Mouse (Mus musculus): ENCODE results near the gene Dnaaf5. TPM values are rescaled to one million over a fixed set of nuclear protein-coding genes. Genes with fewer than 3 reads are reported as not detected.
A peak's percentile ranks its signal among the peaks of the same experiment; 100 is the strongest.

The Dnaaf5 gene
- polyA plus RNA-seq, 1 experiment from 2014 or later: 5.0 TPM

- Histone ChIP-seq H3K4me3 (peak overlapping the region; percentile 59), H3K4me1 (replicated peaks) (peaks cover 7% of the 10 kb centered on the region; the same call in 1 of the 2 replicates), H3K27me3 (peaks cover 16% of the 10 kb centered on the region), H3K36me3 (no peaks in the 10 kb centered on the region), H3K4me2 (peak overlapping the region; percentile 95), H3K9ac (no peak overlapping the region), H3K27ac (no peak overlapping the region), H3K9me3 (replicated peaks) (no peaks in the 10 kb centered on the region)
- 45% methylated on average over 12 of the region's 12 CpGs for WGBS
- ATAC-seq (replicated peaks; ENCODE audit: insufficient number of reproducible peaks, insufficient read depth, low FRiP score, low read depth): no peak
Observed at GRCm38 (mm10) chr5:139128476-139129065, 21.5 kb upstream of the Dnaaf5 start.

- no peak overlapping the region for H3K27ac ChIP-seq
- H3K4me2 ChIP-seq: peak overlapping the region; percentile 95
- no peaks in the 10 kb centered on the region for H3K9me3 ChIP-seq (replicated peaks)
- no peaks in the 10 kb centered on the region for H3K36me3 ChIP-seq
- WGBS: 18% methylated on average over 12 of the region's 12 CpGs
- H3K27me3 ChIP-seq: peaks cover 16% of the 10 kb centered on the region
- H3K4me1 ChIP-seq (replicated peaks): peaks cover 7% of the 10 kb centered on the region; the same call in 1 of the 2 replicates
- H3K4me3 ChIP-seq: peak overlapping the region; percentile 59
- ATAC-seq (replicated peaks; ENCODE audit: insufficient number of reproducible peaks, insufficient read depth, low FRiP score, low read depth): peak; percentile 63
- H3K9ac ChIP-seq: peak overlapping the region; percentile 66
Observed at GRCm38 (mm10) chr5:139129078-139129477, 20.9 kb upstream of the Dnaaf5 start.

- Histone ChIP-seq H3K4me2 (peak overlapping the region; percentile 95), H3K36me3 (no peaks in the 10 kb centered on the region), H3K4me3 (peak overlapping the region; percentile 59), H3K27ac (no peak overlapping the region), H3K9ac (peak overlapping the region; percentile 66), H3K4me1 (replicated peaks) (peaks cover 7% of the 10 kb centered on the region; the same call in 1 of the 2 replicates), H3K9me3 (replicated peaks) (no peaks in the 10 kb centered on the region), H3K27me3 (peaks cover 16% of the 10 kb centered on the region)
- ATAC-seq (replicated peaks; ENCODE audit: insufficient number of reproducible peaks, insufficient read depth, low FRiP score, low read depth): peak; percentile 61; the same call in 1 of the 2 replicates
- 4% methylated on average over 48 of the region's 55 CpGs for WGBS
Observed at GRCm38 (mm10) chr5:139129572-139130151, 20.4 kb upstream of the Dnaaf5 start.

GRCm38 (mm10) chr5:139130351-139130750, 19.7 kb upstream of the Dnaaf5 start:
- Histone ChIP-seq H3K27me3 (peaks cover 16% of the 10 kb centered on the region), H3K36me3 (no peaks in the 10 kb centered on the region), H3K27ac (no peak overlapping the region), H3K4me2 (no peak overlapping the region), H3K4me1 (replicated peaks) (peaks cover 7% of the 10 kb centered on the region; the same call in 1 of the 2 replicates), H3K9ac (no peak overlapping the region), H3K4me3 (peak overlapping the region; percentile 59; the same call in 1 of the 2 replicates), H3K9me3 (replicated peaks) (no peaks in the 10 kb centered on the region)
- no peak for ATAC-seq (replicated peaks; ENCODE audit: insufficient number of reproducible peaks, insufficient read depth, low FRiP score, low read depth)
- WGBS: 74% methylated on average over 5 of the region's 5 CpGs

- peaks cover 3% of the 10 kb centered on the region; the same call in 1 of the 2 replicates for H3K4me1 ChIP-seq (replicated peaks)
- 66% methylated on average over 8 of the region's 8 CpGs for WGBS
Observed at GRCm38 (mm10) chr5:139134501-139134900, 15.5 kb upstream of the Dnaaf5 start.

GRCm38 (mm10) chr5:139136341-139136740, 13.7 kb upstream of the Dnaaf5 start:
- H3K4me3 ChIP-seq: no peak overlapping the region
- no peak for ATAC-seq (replicated peaks; ENCODE audit: insufficient number of reproducible peaks, insufficient read depth, low FRiP score, low read depth)
- H3K9me3 ChIP-seq (replicated peaks): no peaks in the 10 kb centered on the region
- no peak overlapping the region for H3K4me2 ChIP-seq
- peaks cover 11% of the 10 kb centered on the region for H3K4me1 ChIP-seq (replicated peaks)
- no peak overlapping the region for H3K27ac ChIP-seq
- H3K27me3 ChIP-seq: peaks cover 3% of the 10 kb centered on the region
- WGBS: 67% methylated on average over 1 of the region's 1 CpGs
- H3K9ac ChIP-seq: no peak overlapping the region
- H3K36me3 ChIP-seq: no peaks in the 10 kb centered on the region

More at GRCm38 (mm10) chr5:139134501-139134900, 15.5 kb upstream of the Dnaaf5 start:
- Histone ChIP-seq H3K9ac (no peak overlapping the region), H3K27ac (no peak overlapping the region), H3K36me3 (no peaks in the 10 kb centered on the region), H3K4me3 (no peak overlapping the region), H3K9me3 (replicated peaks) (no peaks in the 10 kb centered on the region), H3K27me3 (peaks cover 10% of the 10 kb centered on the region), H3K4me2 (no peak overlapping the region)
- ATAC-seq (replicated peaks; ENCODE audit: insufficient number of reproducible peaks, insufficient read depth, low FRiP score, low read depth): no peak

GRCm38 (mm10) chr5:139137176-139137575, 12.8 kb upstream of the Dnaaf5 start:
- WGBS: 86% methylated on average over 6 of the region's 6 CpGs

GRCm38 (mm10) chr5:139138261-139138925, 11.6 kb upstream of the Dnaaf5 start:
- WGBS: 58% methylated on average over 12 of the region's 12 CpGs
- no peak overlapping the region for H3K27ac ChIP-seq
- peaks cover 11% of the 10 kb centered on the region for H3K4me1 ChIP-seq (replicated peaks)
- ATAC-seq (replicated peaks; ENCODE audit: insufficient number of reproducible peaks, insufficient read depth, low FRiP score, low read depth): no peak
- no peak overlapping the region for H3K9ac ChIP-seq
- H3K4me2 ChIP-seq: no peak overlapping the region
- H3K9me3 ChIP-seq (replicated peaks): no peaks in the 10 kb centered on the region
- H3K36me3 ChIP-seq: no peaks in the 10 kb centered on the region
- H3K27me3 ChIP-seq: peaks cover 3% of the 10 kb centered on the region; the same call in 1 of the 2 replicates
- no peak overlapping the region for H3K4me3 ChIP-seq

More at GRCm38 (mm10) chr5:139137176-139137575, 12.8 kb upstream of the Dnaaf5 start:
- H3K4me1 ChIP-seq (replicated peaks): peaks cover 11% of the 10 kb centered on the region
- no peaks in the 10 kb centered on the region for H3K9me3 ChIP-seq (replicated peaks)
- H3K4me3 ChIP-seq: no peak overlapping the region
- no peak for ATAC-seq (replicated peaks; ENCODE audit: insufficient number of reproducible peaks, insufficient read depth, low FRiP score, low read depth)
- H3K9ac ChIP-seq: no peak overlapping the region
- H3K36me3 ChIP-seq: no peaks in the 10 kb centered on the region
- no peak overlapping the region for H3K27ac ChIP-seq
- H3K4me2 ChIP-seq: no peak overlapping the region
- peaks cover 3% of the 10 kb centered on the region for H3K27me3 ChIP-seq

- H3K4me3 ChIP-seq: no peak overlapping the region
- no peak for ATAC-seq (replicated peaks; ENCODE audit: insufficient number of reproducible peaks, insufficient read depth, low FRiP score, low read depth)
- H3K36me3 ChIP-seq: no peaks in the 10 kb centered on the region
- WGBS: 82% methylated on average over 8 of the region's 8 CpGs
- H3K27me3 ChIP-seq: peaks cover 3% of the 10 kb centered on the region; the same call in 1 of the 2 replicates
- peaks cover 11% of the 10 kb centered on the region for H3K4me1 ChIP-seq (replicated peaks)
- no peaks in the 10 kb centered on the region for H3K9me3 ChIP-seq (replicated peaks)
- H3K9ac ChIP-seq: no peak overlapping the region
- no peak overlapping the region for H3K27ac ChIP-seq
- no peak overlapping the region for H3K4me2 ChIP-seq
Observed at GRCm38 (mm10) chr5:139138926-139139472, 11.0 kb upstream of the Dnaaf5 start.

GRCm38 (mm10) chr5:139140589-139140988, 9.4 kb upstream of the Dnaaf5 start:
- Histone ChIP-seq H3K27me3 (peaks cover 3% of the 10 kb centered on the region; the same call in 1 of the 2 replicates), H3K4me1 (replicated peaks) (peaks cover 11% of the 10 kb centered on the region), H3K36me3 (no peaks in the 10 kb centered on the region), H3K4me2 (no peak overlapping the region), H3K9ac (no peak overlapping the region), H3K4me3 (no peak overlapping the region), H3K9me3 (replicated peaks) (no peaks in the 10 kb centered on the region), H3K27ac (no peak overlapping the region)
- WGBS: 79% methylated on average over 9 of the region's 9 CpGs
- no peak for ATAC-seq (replicated peaks; ENCODE audit: insufficient number of reproducible peaks, insufficient read depth, low FRiP score, low read depth)

GRCm38 (mm10) chr5:139141326-139141725, 8.7 kb upstream of the Dnaaf5 start:
- peak overlapping the region; percentile 48 for H3K27ac ChIP-seq
- H3K4me2 ChIP-seq: peak overlapping the region; percentile 17
- H3K27me3 ChIP-seq: peaks cover 3% of the 10 kb centered on the region; the same call in 1 of the 2 replicates
- no peaks in the 10 kb centered on the region for H3K9me3 ChIP-seq (replicated peaks)
- no peak overlapping the region for H3K4me3 ChIP-seq
- H3K4me1 ChIP-seq (replicated peaks): peaks cover 11% of the 10 kb centered on the region
- H3K36me3 ChIP-seq: no peaks in the 10 kb centered on the region
- 47% methylated on average over 5 of the region's 5 CpGs for WGBS
- ATAC-seq (replicated peaks; ENCODE audit: insufficient number of reproducible peaks, insufficient read depth, low FRiP score, low read depth): peak; percentile 68; the same call in 1 of the 2 replicates
- H3K9ac ChIP-seq: no peak overlapping the region

Data from heart, embryonic 15.5 days (tissue).